Mouse (Mus musculus): ENCODE measurements around the gene Morn1. TPM values are rescaled to one million over a fixed set of nuclear protein-coding genes. Genes with fewer than 3 reads are reported as not detected.

The Morn1 gene
- 6.4 TPM for polyA plus RNA-seq (2014; fragmentation: Illumina TruSeq; extraction: RNeasy Lipid Tissue Mini Kit (QIAGEN cat#74804); ENCODE audit: insufficient read depth, low read depth, low replicate concordance)

GRCm38 (mm10) chr4:155086108-155087024 lies at the start of gene Morn1, which contains the start of gene Rer1:
TSS of gene Morn1 (plus strand) at chr4:155086577.
TSS of gene Rer1 (minus strand) at chr4:155086382.

GRCm38 (mm10) chr4:155056724-155057123 lies 29.7 kb upstream of the Morn1 start, which contains the start of gene Plch2:
TSS of gene Plch2 (minus strand) at chr4:155056784.

GRCm38 (mm10) chr4:155066834-155067522 lies 19.4 kb upstream of the Morn1 start, which contains the start of gene Pex10:
TSS of gene Pex10 (plus strand) at chr4:155067016.

Other genes starting within 250 kb of the Morn1 start
- 1.3 TPM for gene Ttc34, start 249.1 kb upstream of the Morn1 start, polyA plus RNA-seq (2014; fragmentation: Illumina TruSeq; extraction: RNeasy Lipid Tissue Mini Kit (QIAGEN cat#74804); ENCODE audit: insufficient read depth, low read depth, low replicate concordance)
- gene Mmel1, start 217.0 kb upstream of the Morn1 start, polyA plus RNA-seq (2014; fragmentation: Illumina TruSeq; extraction: RNeasy Lipid Tissue Mini Kit (QIAGEN cat#74804); ENCODE audit: insufficient read depth, low read depth, low replicate concordance) = not detected
- 23.3 TPM for gene Fam213b, start 187.4 kb upstream of the Morn1 start, polyA plus RNA-seq (2014; fragmentation: Illumina TruSeq; extraction: RNeasy Lipid Tissue Mini Kit (QIAGEN cat#74804); ENCODE audit: insufficient read depth, low read depth, low replicate concordance)
- gene Tnfrsf14, start 158.0 kb upstream of the Morn1 start, polyA plus RNA-seq (2014; fragmentation: Illumina TruSeq; extraction: RNeasy Lipid Tissue Mini Kit (QIAGEN cat#74804); ENCODE audit: insufficient read depth, low read depth, low replicate concordance) = 6.6 TPM
- gene Hes5, start 125.7 kb upstream of the Morn1 start, polyA plus RNA-seq (2014; fragmentation: Illumina TruSeq; extraction: RNeasy Lipid Tissue Mini Kit (QIAGEN cat#74804); ENCODE audit: insufficient read depth, low read depth, low replicate concordance) = not detected
- 18.3 TPM for gene Pank4, start 122.5 kb upstream of the Morn1 start, polyA plus RNA-seq (2014; fragmentation: Illumina TruSeq; extraction: RNeasy Lipid Tissue Mini Kit (QIAGEN cat#74804); ENCODE audit: insufficient read depth, low read depth, low replicate concordance)
- 2.1 TPM for gene Plch2, start 29.8 kb upstream of the Morn1 start, polyA plus RNA-seq (2014; fragmentation: Illumina TruSeq; extraction: RNeasy Lipid Tissue Mini Kit (QIAGEN cat#74804); ENCODE audit: insufficient read depth, low read depth, low replicate concordance)
- gene Pex10, start 19.6 kb upstream of the Morn1 start, polyA plus RNA-seq (2014; fragmentation: Illumina TruSeq; extraction: RNeasy Lipid Tissue Mini Kit (QIAGEN cat#74804); ENCODE audit: insufficient read depth, low read depth, low replicate concordance) = 12.8 TPM
- gene Rer1, start 195 bp upstream of the Morn1 start, polyA plus RNA-seq (2014; fragmentation: Illumina TruSeq; extraction: RNeasy Lipid Tissue Mini Kit (QIAGEN cat#74804); ENCODE audit: insufficient read depth, low read depth, low replicate concordance) = 130 TPM
- 36.4 TPM for gene Ski, start 136.0 kb downstream of the Morn1 start, polyA plus RNA-seq (2014; fragmentation: Illumina TruSeq; extraction: RNeasy Lipid Tissue Mini Kit (QIAGEN cat#74804); ENCODE audit: insufficient read depth, low read depth, low replicate concordance)
- gene Faap20, start 163.2 kb downstream of the Morn1 start, polyA plus RNA-seq (2014; fragmentation: Illumina TruSeq; extraction: RNeasy Lipid Tissue Mini Kit (QIAGEN cat#74804); ENCODE audit: insufficient read depth, low read depth, low replicate concordance) = 38.7 TPM